Mouse (Mus musculus): ENCODE data around the gene Kif20b. TPM values are rescaled to one million over a fixed set of nuclear protein-coding genes. Genes with fewer than 3 reads are reported as not detected.

The Kif20b gene
- polyA plus RNA-seq, 1 experiment, result not detected

GRCm38 (mm10) chr19:34904032-34904431 is 18.1 kb upstream of the Kif20b start:
- Histone ChIP-seq H3K27ac (ENCODE audit: insufficient read depth, low read depth, low read length) (no peak overlapping the region), H3K4me3 (ENCODE audit: insufficient read depth, low read depth, low read length) (no peak overlapping the region), H3K4me1 (ENCODE audit: control insufficient read depth, insufficient read depth, low read length) (no peaks in the 10 kb centered on the region)
- WGBS, result 80% methylated on average over 5 of the region's 5 CpGs
- no peak for TF ChIP-seq CTCF (IDR thresholded peaks at IDR 0.05; ENCODE audit: insufficient read depth, low read depth, low read length)
- no peak for TF ChIP-seq POLR2A (IDR thresholded peaks at IDR 0.05; ENCODE audit: insufficient read depth, low read depth, low read length)

- H3K4me1 ChIP-seq (ENCODE audit: control insufficient read depth, insufficient read depth, low read length), result no peaks in the 10 kb centered on the region
- TF ChIP-seq CTCF (IDR thresholded peaks at IDR 0.05; ENCODE audit: insufficient read depth, low read depth, low read length), result no peak
- no peak overlapping the region for H3K27ac ChIP-seq (ENCODE audit: insufficient read depth, low read depth, low read length)
- 96% methylated on average over 7 of the region's 7 CpGs for WGBS
- no peak overlapping the region for H3K4me3 ChIP-seq (ENCODE audit: insufficient read depth, low read depth, low read length)
Observed at GRCm38 (mm10) chr19:34905424-34905823, 16.7 kb upstream of the Kif20b start.

- WGBS, result 62% methylated on average over 5 of the region's 5 CpGs
- H3K27ac ChIP-seq (ENCODE audit: insufficient read depth, low read depth, low read length), result no peak overlapping the region
- TF ChIP-seq POLR2A (IDR thresholded peaks at IDR 0.05; ENCODE audit: insufficient read depth, low read depth, low read length) (no peak), CTCF (IDR thresholded peaks at IDR 0.05; ENCODE audit: insufficient read depth, low read depth, low read length) (no peak)
Observed at GRCm38 (mm10) chr19:34906772-34907171, 15.4 kb upstream of the Kif20b start.

GRCm38 (mm10) chr19:34912366-34912765 is 9.8 kb upstream of the Kif20b start:
- H3K27ac ChIP-seq (ENCODE audit: insufficient read depth, low read depth, low read length), result no peak overlapping the region
- no peaks in the 10 kb centered on the region for H3K4me1 ChIP-seq (ENCODE audit: control insufficient read depth, insufficient read depth, low read length)
- H3K4me3 ChIP-seq (ENCODE audit: insufficient read depth, low read depth, low read length), result no peak overlapping the region
- TF ChIP-seq POLR2A (IDR thresholded peaks at IDR 0.05; ENCODE audit: insufficient read depth, low read depth, low read length), result no peak

More at GRCm38 (mm10) chr19:34906772-34907171, 15.4 kb upstream of the Kif20b start:
- Histone ChIP-seq H3K4me3 (ENCODE audit: insufficient read depth, low read depth, low read length) (no peak overlapping the region), H3K4me1 (ENCODE audit: control insufficient read depth, insufficient read depth, low read length) (no peaks in the 10 kb centered on the region)

GRCm38 (mm10) chr19:34920066-34920465 is 2.1 kb upstream of the Kif20b start:
- Histone ChIP-seq H3K4me1 (ENCODE audit: control insufficient read depth, insufficient read depth, low read length) (peaks cover 3% of the 10 kb centered on the region; the same call in 1 of the 2 replicates), H3K4me3 (ENCODE audit: insufficient read depth, low read depth, low read length) (no peak overlapping the region), H3K27ac (ENCODE audit: insufficient read depth, low read depth, low read length) (no peak overlapping the region)
- TF ChIP-seq POLR2A (IDR thresholded peaks at IDR 0.05; ENCODE audit: insufficient read depth, low read depth, low read length), result no peak
- no peak for TF ChIP-seq CTCF (IDR thresholded peaks at IDR 0.05; ENCODE audit: insufficient read depth, low read depth, low read length)
- WGBS, result 91% methylated on average over 4 of the region's 4 CpGs

GRCm38 (mm10) chr19:34920531-34920930 is 1.6 kb upstream of the Kif20b start:
- no peak for TF ChIP-seq POLR2A (IDR thresholded peaks at IDR 0.05; ENCODE audit: insufficient read depth, low read depth, low read length)
- no peak for TF ChIP-seq CTCF (IDR thresholded peaks at IDR 0.05; ENCODE audit: insufficient read depth, low read depth, low read length)
- Histone ChIP-seq H3K4me1 (ENCODE audit: control insufficient read depth, insufficient read depth, low read length) (peaks cover 3% of the 10 kb centered on the region; the same call in 1 of the 2 replicates), H3K4me3 (ENCODE audit: insufficient read depth, low read depth, low read length) (no peak overlapping the region), H3K27ac (ENCODE audit: insufficient read depth, low read depth, low read length) (no peak overlapping the region)
- 82% methylated on average over 3 of the region's 3 CpGs for WGBS

- no peak overlapping the region for H3K27ac ChIP-seq (ENCODE audit: insufficient read depth, low read depth, low read length)
- TF ChIP-seq CTCF (IDR thresholded peaks at IDR 0.05; ENCODE audit: insufficient read depth, low read depth, low read length) (no peak), POLR2A (IDR thresholded peaks at IDR 0.05; ENCODE audit: insufficient read depth, low read depth, low read length) (no peak)
Observed at GRCm38 (mm10) chr19:34921253-34921651, 909 bp upstream of the Kif20b start.

GRCm38 (mm10) chr19:34922603-34922963 is 422 bp downstream of the Kif20b start:
- peaks cover 3% of the 10 kb centered on the region; the same call in 1 of the 2 replicates for H3K4me1 ChIP-seq (ENCODE audit: control insufficient read depth, insufficient read depth, low read length)
- H3K4me3 ChIP-seq (ENCODE audit: insufficient read depth, low read depth, low read length), result peak overlapping the region; percentile 96
- 1% methylated on average over 9 of the region's 9 CpGs for WGBS
- no peak overlapping the region for H3K27ac ChIP-seq (ENCODE audit: insufficient read depth, low read depth, low read length)
- TF ChIP-seq CTCF (IDR thresholded peaks at IDR 0.05; ENCODE audit: insufficient read depth, low read depth, low read length) (no peak), POLR2A (IDR thresholded peaks at IDR 0.05; ENCODE audit: insufficient read depth, low read depth, low read length) (no peak)

More at GRCm38 (mm10) chr19:34921253-34921651, 909 bp upstream of the Kif20b start:
- no peak overlapping the region for H3K4me3 ChIP-seq (ENCODE audit: insufficient read depth, low read depth, low read length)
- H3K4me1 ChIP-seq (ENCODE audit: control insufficient read depth, insufficient read depth, low read length), result peaks cover 3% of the 10 kb centered on the region; the same call in 1 of the 2 replicates
- 16% methylated on average over 7 of the region's 7 CpGs for WGBS

GRCm38 (mm10) chr19:34947206-34947605 is 25.0 kb downstream of the Kif20b start:
- TF ChIP-seq POLR2A (IDR thresholded peaks at IDR 0.05; ENCODE audit: insufficient read depth, low read depth, low read length), result no peak
- TF ChIP-seq CTCF (IDR thresholded peaks at IDR 0.05; ENCODE audit: insufficient read depth, low read depth, low read length), result no peak
- H3K4me1 ChIP-seq (ENCODE audit: control insufficient read depth, insufficient read depth, low read length), result no peaks in the 10 kb centered on the region
- no peak overlapping the region for H3K4me3 ChIP-seq (ENCODE audit: insufficient read depth, low read depth, low read length)
- H3K27ac ChIP-seq (ENCODE audit: insufficient read depth, low read depth, low read length), result no peak overlapping the region
- 97% methylated on average over 1 of the region's 1 CpGs for WGBS

All from olfactory bulb, adult 2 months (tissue).